Mouse (Mus musculus): ENCODE results near the gene Gm10471.
"Not testable (repeated sequence)": the region's sequence is repeated elsewhere in the genome, so short reads cannot be mapped to it uniquely, and the experiment has no call there.

Gm10471 gene

GRCm38 (mm10) chr5:26089191-26089590, at the start of gene Gm10471:
Gm10471 (minus strand) TSS chr5:26089291.
- DNase-seq (ENCODE audit: low spot score): not testable (repeated sequence)

- DNase-seq (ENCODE audit: low spot score): not testable (repeated sequence)
These were observed 32.2 kb upstream of the Gm10471 start, which contains the start of gene Gm10220 for GRCm38 (mm10) chr5:26121321-26121720. Gm10220 (minus strand) TSS chr5:26121421.

- not testable (repeated sequence) for DNase-seq (ENCODE audit: low spot score)
These were observed 16.2 kb upstream of the Gm10471 start, which contains the start of gene 5031410I06Rik for GRCm38 (mm10) chr5:26105262-26105661. 5031410I06Rik (minus strand) TSS chr5:26105362.

- not testable (repeated sequence) for DNase-seq (ENCODE audit: low spot score)
These were observed 10.1 kb downstream of the Gm10471 start for GRCm38 (mm10) chr5:26079023-26079422.

- no peak for DNase-seq (ENCODE audit: low spot score)
These were observed 18.4 kb downstream of the Gm10471 start for GRCm38 (mm10) chr5:26070716-26071115.

- DNase-seq (ENCODE audit: low spot score): not testable (repeated sequence)
These were observed 30.6 kb downstream of the Gm10471 start, which contains the start of gene Gm7347 for GRCm38 (mm10) chr5:26058481-26058880. Gm7347 (minus strand) TSS chr5:26058581.

GRCm38 (mm10) chr5:26039458-26039857, 49.6 kb downstream of the Gm10471 start, which contains the start of gene Speer4a:
Speer4a (minus strand) TSS chr5:26039558.
- not testable (repeated sequence) for DNase-seq (ENCODE audit: low spot score)

All from c-Kit-positive CD71-positive TER-119-positive erythroid progenitor cells, embryonic 14.5 days (primary cell).